Mouse (Mus musculus) testis, adult 2 months (tissue): ENCODE measurements at regions not wholly inside any gene's neighbourhood (a gene's known extent, or its start where the extent isn't known, plus 50 kb on each side); places are given as distances from the start of the nearest gene placed in this dataset.

Experiments used
- CTCF ChIP-seq: fragments of 200-500 bp; IDR thresholded peaks from 2 replicates; pipeline ENCODE4 v1.5.1; 2012; ENCODE audit warnings: low read depth, mild to moderate bottlenecking, inconsistent platforms, low read length, moderate library complexity; ENCODE audit not compliant: control insufficient read depth, insufficient read depth, insufficient replicate concordance
- POLR2A ChIP-seq: fragments of 200-500 bp; IDR thresholded peaks from 2 replicates; pipeline ENCODE4 v1.6.1; 2012; ENCODE audit warnings: low read depth, mild to moderate bottlenecking, inconsistent platforms, low read length, moderate library complexity; ENCODE audit not compliant: control insufficient read depth

- TF ChIP-seq POLR2A (no peak), CTCF (no peak)
Observed at GRCm38 (mm10) chr5:75461368-75461767, 113.3 kb upstream of the Kit start.
